Mouse (Mus musculus) ovary, postnatal 36 days (tissue): ENCODE results near the gene Ccdc34.

ENCODE experiments used
- DNase-seq: peaks from one replicate; pipeline ENCODE4 v3.0.0; 2022; ENCODE audit warnings: low spot score, mixed read lengths

Gene Ccdc34

DNA sequence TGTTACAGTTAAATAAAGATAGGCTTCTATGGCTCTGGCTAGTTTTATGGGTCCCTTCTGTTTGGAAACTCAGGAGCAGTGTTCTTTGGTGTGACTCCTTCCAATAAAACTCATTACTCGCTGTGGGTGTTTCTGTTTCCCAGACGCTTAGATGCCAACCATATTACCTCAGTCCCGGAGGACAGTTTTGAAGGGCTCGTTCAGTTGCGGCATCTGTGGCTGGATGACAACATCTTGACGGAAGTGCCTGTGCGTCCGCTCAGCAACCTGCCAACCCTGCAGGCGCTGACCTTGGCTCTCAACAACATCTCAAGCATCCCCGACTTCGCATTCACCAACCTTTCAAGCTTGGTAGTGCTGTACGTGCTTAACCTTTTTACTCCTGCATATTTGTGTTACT, 21.2 kb upstream of the Ccdc34 start:
- no peak for DNase-seq

DNA sequence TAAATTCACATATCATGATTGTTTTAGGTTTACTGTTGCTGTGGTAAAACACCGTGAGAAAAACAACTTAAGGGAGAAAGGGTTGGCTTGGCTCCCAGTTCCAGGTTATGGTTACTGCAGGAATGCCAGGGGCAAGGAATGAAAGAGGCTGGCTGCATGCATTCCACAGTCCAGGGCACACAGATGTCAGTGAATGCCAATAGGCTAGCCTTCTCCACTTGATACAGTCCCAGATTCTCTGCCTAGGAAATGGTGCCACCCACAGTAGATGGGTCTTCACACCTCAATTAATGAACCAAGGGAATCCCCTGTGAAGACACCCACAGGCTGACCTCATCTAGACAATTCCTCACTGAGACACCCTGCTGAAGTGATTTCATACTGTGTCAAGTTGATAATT, 12.9 kb upstream of the Ccdc34 start:
- no peak for DNase-seq

DNA sequence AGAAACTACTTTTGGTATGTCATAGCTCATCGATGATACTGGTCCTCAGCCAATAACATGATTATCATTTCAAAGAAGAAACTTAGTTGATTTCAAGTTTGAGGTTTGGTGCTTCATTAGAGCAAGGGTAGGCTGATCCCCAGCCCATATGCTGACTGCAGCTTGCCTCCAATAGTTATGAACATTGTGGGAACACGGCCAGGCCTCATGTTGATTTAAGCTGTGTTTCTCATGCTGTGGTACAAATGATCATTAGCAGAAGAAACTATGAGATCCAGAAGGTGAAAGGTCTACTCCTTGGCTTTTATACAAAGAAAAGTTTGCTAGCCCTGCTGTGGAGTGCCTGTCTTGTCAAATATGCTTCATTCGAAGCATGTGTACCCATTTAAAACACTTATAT, 12.5 kb upstream of the Ccdc34 start:
- no peak for DNase-seq

DNA sequence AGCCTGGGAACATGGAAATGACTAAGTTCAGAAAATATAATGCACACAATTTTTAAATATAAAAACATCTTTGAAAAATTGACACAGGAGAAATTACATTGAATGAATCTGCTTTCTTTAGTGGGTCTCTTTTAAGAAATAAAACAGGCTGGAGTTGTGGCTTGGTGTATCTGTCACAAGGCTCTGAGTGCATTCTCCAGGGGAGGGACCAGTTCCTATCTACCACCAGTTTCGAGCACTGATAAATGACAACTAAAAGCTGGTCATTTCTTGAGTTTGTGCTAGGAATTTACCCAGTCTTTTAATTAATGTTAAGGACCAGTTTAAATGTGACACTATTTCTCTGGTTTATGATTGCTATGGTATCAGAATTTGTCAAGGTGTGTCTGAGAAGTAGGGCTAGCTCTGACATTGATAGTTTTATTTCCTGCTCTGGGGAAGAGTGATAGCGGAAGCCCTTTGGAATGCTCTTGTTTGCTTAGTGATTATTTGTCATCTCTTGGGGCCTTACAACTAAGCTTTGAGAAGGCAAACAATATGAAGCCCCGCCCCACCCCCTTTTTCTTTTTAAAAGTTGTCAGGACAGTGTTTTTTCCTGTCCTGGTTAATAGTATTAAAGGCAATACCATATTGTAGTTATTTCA, 11.9 kb upstream of the Ccdc34 start:
- DNase-seq: no peak

- DNase-seq: no peak
These were observed 10.0 kb upstream of the Ccdc34 start for GRCm38 (mm10) chr2:110007423-110008267.

DNA sequence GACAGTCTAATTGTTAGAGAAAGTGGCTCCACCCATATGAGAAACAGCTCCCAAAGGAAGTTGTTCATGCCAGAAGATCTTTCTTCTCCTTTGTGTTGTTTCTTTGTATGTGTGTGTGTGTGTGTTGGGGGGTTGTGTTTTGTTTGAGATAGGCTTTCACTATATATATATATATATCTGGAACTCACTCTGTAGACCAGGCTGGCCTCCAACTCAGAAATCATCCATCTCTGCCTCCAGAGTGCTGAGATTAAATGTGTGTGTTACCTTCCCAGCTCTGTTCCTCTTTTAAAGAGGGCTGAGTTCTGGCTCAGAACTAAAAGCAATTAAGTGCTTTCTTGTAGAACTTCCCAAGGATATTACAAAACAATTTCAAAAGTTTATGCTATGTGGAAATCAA, 8.2 kb upstream of the Ccdc34 start:
- DNase-seq: no peak

GRCm38 (mm10) chr2:110012184-110012725, 5.4 kb upstream of the Ccdc34 start:
- DNase-seq: no peak

- DNase-seq: no peak
These were observed 530 bp upstream of the Ccdc34 start for GRCm38 (mm10) chr2:110017087-110017486.

DNA sequence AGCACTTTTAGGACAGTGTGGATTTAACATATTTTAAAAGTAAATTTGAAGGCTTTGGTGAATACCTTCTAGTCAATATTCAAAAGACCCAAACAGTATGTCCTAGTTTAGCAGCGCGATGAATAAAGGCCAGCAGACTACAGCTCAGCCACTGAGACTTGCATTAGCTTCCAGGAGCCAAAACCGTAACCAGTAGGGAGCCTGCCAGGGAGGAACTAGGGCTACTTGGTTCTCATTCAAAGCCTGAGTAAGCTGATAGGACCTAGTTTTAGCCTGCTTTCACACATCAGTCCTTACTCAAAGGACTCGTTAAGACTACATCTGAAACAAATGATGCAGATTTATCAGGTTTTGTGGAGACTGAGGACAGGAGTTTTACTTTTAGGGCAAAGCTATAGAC, 2.0 kb downstream of the Ccdc34 start:
- no peak for DNase-seq

- DNase-seq: no peak
These were observed 2.8 kb downstream of the Ccdc34 start for GRCm38 (mm10) chr2:110020430-110020829.

DNA sequence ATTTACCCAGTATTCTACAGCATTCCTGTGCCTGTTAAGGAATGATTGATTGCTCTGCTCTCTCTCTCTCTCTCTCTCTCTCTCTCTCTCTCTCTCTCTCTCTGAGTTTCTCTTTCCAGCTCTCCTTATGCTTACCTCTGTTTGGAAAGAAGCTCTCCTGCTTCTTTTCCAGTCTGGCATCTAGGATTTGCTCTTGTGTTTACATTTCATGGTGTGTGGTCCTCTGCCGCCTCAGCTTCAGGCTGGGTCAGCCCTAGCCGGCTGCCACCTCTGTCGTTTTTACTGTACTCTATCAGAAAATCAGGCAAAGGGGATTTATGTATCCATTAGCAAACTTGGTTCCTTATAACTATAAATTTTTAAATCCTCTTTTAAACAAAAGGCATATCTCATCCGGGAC, 18.6 kb downstream of the Ccdc34 start:
- no peak for DNase-seq

GRCm38 (mm10) chr2:110036665-110037064, 19.0 kb downstream of the Ccdc34 start:
- no peak for DNase-seq

GRCm38 (mm10) chr2:110037221-110037620, 19.6 kb downstream of the Ccdc34 start:
- DNase-seq: no peak

DNA sequence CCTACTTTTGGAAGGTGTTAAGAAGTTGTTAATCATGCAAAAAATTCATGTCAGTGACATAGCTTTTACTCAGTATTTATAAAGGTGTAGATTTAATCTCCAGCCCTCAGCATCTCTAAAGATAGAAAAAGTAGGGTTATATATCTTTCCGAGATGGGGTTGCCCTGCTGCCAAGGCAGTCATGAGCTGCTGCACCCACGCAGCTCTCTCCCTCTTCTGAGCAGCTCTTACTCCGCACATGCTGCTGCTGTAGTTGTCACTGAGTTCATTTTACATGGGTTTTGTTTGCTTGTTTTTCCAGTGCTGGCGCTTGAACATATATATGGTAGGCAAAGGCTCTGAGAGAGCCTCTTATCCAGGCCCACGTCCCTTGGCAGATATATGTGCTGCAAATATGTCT, 20.7 kb downstream of the Ccdc34 start:
- DNase-seq: no peak

- DNase-seq: no peak
These were observed 25.5 kb downstream of the Ccdc34 start for GRCm38 (mm10) chr2:110042861-110043760.

GRCm38 (mm10) chr2:110058424-110058823, 40.8 kb downstream of the Ccdc34 start:
- no peak for DNase-seq

GRCm38 (mm10) chr2:110063131-110063530, 45.5 kb downstream of the Ccdc34 start:
- DNase-seq: no peak

GRCm38 (mm10) chr2:110068916-110069315, 51.3 kb downstream of the Ccdc34 start:
- no peak for DNase-seq

DNA sequence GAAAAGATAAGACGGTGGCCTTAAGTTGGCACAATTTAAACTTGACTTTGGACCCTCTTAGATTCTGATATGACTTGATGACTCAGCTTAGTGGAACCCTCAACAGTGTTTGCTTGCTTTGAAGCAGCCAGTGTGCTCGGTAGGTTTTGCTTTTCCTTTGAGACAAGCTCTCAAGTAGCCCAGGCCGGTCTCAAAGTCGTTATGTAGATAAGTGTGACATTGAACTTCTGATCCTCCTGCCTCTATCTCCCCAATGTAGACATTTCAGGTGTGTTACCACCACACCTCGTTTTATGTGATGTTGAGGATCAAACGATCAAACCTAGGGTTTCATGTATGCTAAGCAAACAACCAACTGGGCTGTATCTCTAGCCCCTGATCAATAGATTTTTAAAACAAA, 55.4 kb downstream of the Ccdc34 start:
- DNase-seq: no peak

DNA sequence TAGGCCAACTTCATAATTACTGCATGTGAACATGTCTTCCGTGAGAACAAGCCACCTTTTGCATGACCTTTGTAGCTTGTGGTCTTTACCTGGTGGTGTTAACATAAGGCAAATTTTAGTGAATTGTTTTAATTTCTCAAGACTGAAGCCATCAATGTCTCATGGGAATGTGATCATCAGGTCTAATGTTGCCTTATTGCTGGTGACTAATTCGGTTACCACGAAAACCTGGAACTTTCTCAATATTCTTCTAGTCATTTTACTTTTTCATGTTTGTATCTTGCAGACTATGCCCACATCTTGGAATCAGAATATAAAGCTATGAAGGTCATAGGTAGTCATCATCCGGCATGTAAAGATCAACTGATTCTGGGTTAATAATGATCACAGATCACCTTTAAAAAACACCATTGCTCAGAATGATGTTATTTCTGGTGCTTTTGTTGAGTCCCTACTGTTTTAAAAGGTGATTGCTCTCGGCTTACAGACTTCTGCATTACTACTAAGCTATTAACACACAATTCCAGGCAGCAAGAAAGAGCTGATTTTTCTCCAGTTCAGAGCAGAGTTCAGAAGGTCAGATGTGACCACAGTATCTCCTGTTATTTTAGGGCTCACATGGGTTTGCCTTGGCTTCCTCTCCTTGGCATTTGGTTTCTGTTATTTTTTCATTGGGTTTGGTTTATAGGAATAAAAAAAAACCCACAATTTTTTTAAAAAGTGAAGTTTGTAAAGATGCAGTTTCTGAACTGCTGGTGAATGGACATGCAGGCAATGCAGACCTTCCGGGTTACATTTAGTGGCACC, 57.2 kb downstream of the Ccdc34 start:
- no peak for DNase-seq

DNA sequence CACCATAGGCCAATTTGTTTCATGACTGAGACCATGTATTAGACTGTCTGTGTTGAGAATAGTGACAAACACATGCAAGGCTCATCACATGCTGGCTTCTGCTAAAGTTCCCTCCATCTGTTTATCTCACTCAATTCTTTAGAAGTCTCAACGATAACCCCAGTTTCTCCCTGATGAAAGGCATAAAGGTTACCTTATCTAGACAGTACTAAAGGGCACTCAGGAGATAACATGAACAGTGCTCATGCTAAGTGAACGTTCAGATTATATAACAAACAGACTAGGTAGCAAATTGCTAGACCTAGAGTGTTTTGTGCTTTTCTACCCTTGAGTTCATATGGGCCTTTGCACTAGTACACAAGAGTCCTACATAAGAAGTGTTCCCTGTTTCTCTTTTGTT, 59.6 kb downstream of the Ccdc34 start:
- no peak for DNase-seq

- DNase-seq: no peak
These were observed 60.0 kb downstream of the Ccdc34 start for GRCm38 (mm10) chr2:110077655-110078054.
